Mouse (Mus musculus) megakaryocyte, adult 5-6 weeks (primary cell): ENCODE results near the gene Abhd8. TPM values are rescaled to one million over a fixed set of nuclear protein-coding genes. Genes with fewer than 3 reads are reported as not detected.

Source experiments
- total RNA-seq, 2 experiments: library from RNA; stranded (forward) in 1 of 2; stranded (reverse) in 1 of 2; fragments of 153-499, 151-499 nt in 1 of 2; fragments of 221-1000, 200-1000 nt in 1 of 2; gene quantifications; 2 replicates each; pipeline versions ENCODE4 v1.2.3 to v1.2.4; 2015 to 2017

The Abhd8 gene
- total RNA-seq, 2 experiments from 2014 or later = 2.4 to 5.8 TPM

Other genes starting within 250 kb of the Abhd8 start
- gene Myo9b, start 190.9 kb downstream of the Abhd8 start, total RNA-seq (2015) = 57.1 and 60.8 TPM in 2 replicates
- 61.7 and 71.4 TPM in 2 replicates for gene Myo9b, start 190.9 kb downstream of the Abhd8 start, total RNA-seq (2017)
- gene Haus8, start 190.7 kb downstream of the Abhd8 start, total RNA-seq (2015) = 39.5 and 46.9 TPM in 2 replicates
- 74.0 and 91.2 TPM in 2 replicates for gene Haus8, start 190.7 kb downstream of the Abhd8 start, total RNA-seq (2017)
- gene Use1, start 96.8 kb downstream of the Abhd8 start, total RNA-seq (2015) = 124 and 135 TPM in 2 replicates
- gene Use1, start 96.8 kb downstream of the Abhd8 start, total RNA-seq (2017) = 167 and 180 TPM in 2 replicates
- 8.7 and 8.9 TPM in 2 replicates for gene Ocel1, start 92.4 kb downstream of the Abhd8 start, total RNA-seq (2015)
- gene Ocel1, start 92.4 kb downstream of the Abhd8 start, total RNA-seq (2017) = 16.2 and 18.5 TPM in 2 replicates
- gene Nr2f6, start 81.7 kb downstream of the Abhd8 start, total RNA-seq (2015) = 8.2 and 13.8 TPM in 2 replicates
- gene Nr2f6, start 81.7 kb downstream of the Abhd8 start, total RNA-seq (2017) = 6.9 and 9.1 TPM in 2 replicates
- not detected in 2 replicates for gene Ushbp1, start 67.9 kb downstream of the Abhd8 start, total RNA-seq (2015)
- gene Ushbp1, start 67.9 kb downstream of the Abhd8 start, total RNA-seq (2017) = not detected in 2 replicates
- 62.0 and 66.6 TPM in 2 replicates for gene Babam1, start 66.8 kb downstream of the Abhd8 start, total RNA-seq (2015)
- gene Babam1, start 66.8 kb downstream of the Abhd8 start, total RNA-seq (2017) = 108 and 110 TPM in 2 replicates
- gene Ankle1, start 57.6 kb downstream of the Abhd8 start, total RNA-seq (2015) = 14.4 TPM in 2 replicates
- gene Ankle1, start 57.6 kb downstream of the Abhd8 start, total RNA-seq (2017) = 13.5 and 16.1 TPM in 2 replicates
- gene Mrpl34, start 1.3 kb upstream of the Abhd8 start, total RNA-seq (2015) = 31.6 and 40.1 TPM in 2 replicates
- 33.5 and 36.1 TPM in 2 replicates for gene Mrpl34, start 1.3 kb upstream of the Abhd8 start, total RNA-seq (2017)
- gene Dda1, start 5.5 kb upstream of the Abhd8 start, total RNA-seq (2015) = 39.1 and 44.0 TPM in 2 replicates
- gene Dda1, start 5.5 kb upstream of the Abhd8 start, total RNA-seq (2017) = 14.2 and 26.3 TPM in 2 replicates
- gene Ano8, start 22.3 kb upstream of the Abhd8 start, total RNA-seq (2015) = 0.47 and 1.5 TPM in 2 replicates
- 3.0 and 4.2 TPM in 2 replicates for gene Ano8, start 22.3 kb upstream of the Abhd8 start, total RNA-seq (2017)
- gene Gtpbp3, start 24.4 kb upstream of the Abhd8 start, total RNA-seq (2015) = 3.4 and 3.7 TPM in 2 replicates
- 12.1 and 14.2 TPM in 2 replicates for gene Gtpbp3, start 24.4 kb upstream of the Abhd8 start, total RNA-seq (2017)
- 0.11 and 0.25 TPM in 2 replicates for gene Plvap, start 48.1 kb upstream of the Abhd8 start, total RNA-seq (2015)
- 0.22 and 0.28 TPM in 2 replicates for gene Plvap, start 48.1 kb upstream of the Abhd8 start, total RNA-seq (2017)
- not detected in 2 replicates for gene Ccdc194, start 62.1 kb upstream of the Abhd8 start, total RNA-seq (2015)
- gene Ccdc194, start 62.1 kb upstream of the Abhd8 start, total RNA-seq (2017) = not detected in 2 replicates
- 19.6 and 23.1 TPM in 2 replicates for gene Bst2, start 73.8 kb upstream of the Abhd8 start, total RNA-seq (2015)
- gene Bst2, start 73.8 kb upstream of the Abhd8 start, total RNA-seq (2017) = 91.4 and 111 TPM in 2 replicates
- 47.1 and 48.5 TPM in 2 replicates for gene Mvb12a, start 79.3 kb upstream of the Abhd8 start, total RNA-seq (2015)
- 42.8 and 68.8 TPM in 2 replicates for gene Mvb12a, start 79.3 kb upstream of the Abhd8 start, total RNA-seq (2017)
- gene Tmem221, start 95.2 kb upstream of the Abhd8 start, total RNA-seq (2015) = 1.7 and 1.8 TPM in 2 replicates
- gene Tmem221, start 95.2 kb upstream of the Abhd8 start, total RNA-seq (2017) = 0.57 and 0.99 TPM in 2 replicates
- gene Nxnl1, start 102.9 kb upstream of the Abhd8 start, total RNA-seq (2015) = not detected in 2 replicates
- gene Nxnl1, start 102.9 kb upstream of the Abhd8 start, total RNA-seq (2017) = 0.11 TPM in 1 of 2 replicates, not detected in the other
- gene Slc27a1, start 105.2 kb upstream of the Abhd8 start, total RNA-seq (2015) = 1.5 and 2.0 TPM in 2 replicates
- 2.8 and 3.9 TPM in 2 replicates for gene Slc27a1, start 105.2 kb upstream of the Abhd8 start, total RNA-seq (2017)
- 65.1 and 73.6 TPM in 2 replicates for gene Pgls, start 128.5 kb upstream of the Abhd8 start, total RNA-seq (2015)
- 50.5 and 78.3 TPM in 2 replicates for gene Pgls, start 128.5 kb upstream of the Abhd8 start, total RNA-seq (2017)
- gene Fam129c, start 134.0 kb upstream of the Abhd8 start, total RNA-seq (2015) = 4.6 and 4.8 TPM in 2 replicates
- 3.6 and 8.6 TPM in 2 replicates for gene Fam129c, start 134.0 kb upstream of the Abhd8 start, total RNA-seq (2017)
- gene Colgalt1, start 147.3 kb upstream of the Abhd8 start, total RNA-seq (2015) = 46.8 and 51.2 TPM in 2 replicates
- 54.8 and 56.8 TPM in 2 replicates for gene Colgalt1, start 147.3 kb upstream of the Abhd8 start, total RNA-seq (2017)
- 0.11 TPM in 1 of 2 replicates, not detected in the other for gene Unc13a, start 208.1 kb upstream of the Abhd8 start, total RNA-seq (2015)
- 1.1 TPM in 1 of 2 replicates, not detected in the other for gene Unc13a, start 208.1 kb upstream of the Abhd8 start, total RNA-seq (2017)
- 4.8 and 5.0 TPM in 2 replicates for gene Jak3, start 212.6 kb upstream of the Abhd8 start, total RNA-seq (2015)
- gene Jak3, start 212.6 kb upstream of the Abhd8 start, total RNA-seq (2017) = 2.6 and 5.2 TPM in 2 replicates
- gene Insl3, start 225.6 kb upstream of the Abhd8 start, total RNA-seq (2015) = 2.9 and 4.2 TPM in 2 replicates
- gene Insl3, start 225.6 kb upstream of the Abhd8 start, total RNA-seq (2017) = 1.1 and 2.4 TPM in 2 replicates
- 0.36 and 0.89 TPM in 2 replicates for gene B3gnt3, start 238.1 kb upstream of the Abhd8 start, total RNA-seq (2015)
- gene B3gnt3, start 238.1 kb upstream of the Abhd8 start, total RNA-seq (2017) = 0.18 TPM in 1 of 2 replicates, not detected in the other